Mouse (Mus musculus): ENCODE measurements at regions not wholly inside any gene's neighbourhood (a gene's known extent, or its start where the extent isn't known, plus 50 kb on each side); places are given as distances from the start of the nearest gene placed in this dataset.
A peak's percentile ranks its signal among the peaks of the same experiment; 100 is the strongest.

DNA sequence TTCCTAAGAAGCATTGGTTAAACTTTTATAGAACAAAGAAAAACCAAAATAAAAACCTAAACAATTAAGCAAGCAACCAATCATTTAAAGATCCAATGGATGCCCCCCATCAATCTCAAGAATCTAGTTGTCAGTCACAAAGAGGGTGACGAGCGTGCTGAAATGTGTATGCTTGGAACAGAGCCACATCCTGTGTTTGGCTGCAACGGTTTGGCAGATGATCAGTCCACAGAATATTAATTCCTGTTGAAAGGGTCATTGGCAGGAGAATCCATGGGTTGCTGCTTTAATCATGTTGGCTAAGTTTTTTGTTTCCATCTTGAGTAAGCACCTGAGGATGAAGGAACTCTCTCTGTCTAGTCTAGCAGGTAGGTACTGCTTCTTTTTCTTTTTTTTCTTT is 117.5 kb upstream of the Jag1 start:
- H3K4me2 ChIP-seq (replicated peaks; ENCODE audit: low read depth): no peak overlapping the region
- no peak overlapping the region for H3K27ac ChIP-seq (replicated peaks)
- H3K9me3 ChIP-seq (ENCODE audit: control insufficient read depth, low read length): no peaks in the 10 kb centered on the region
- H3K27me3 ChIP-seq (ENCODE audit: control insufficient read depth, insufficient read depth, low read length): no peaks in the 10 kb centered on the region
- ATAC-seq (ENCODE audit: low FRiP score, low TSS enrichment) (no peak), DNase-seq (ENCODE audit: low spot score) (no peak)
- no peaks in the 10 kb centered on the region for H3K4me1 ChIP-seq (replicated peaks; ENCODE audit: control insufficient read depth, insufficient read depth)
- 53% methylated on average over 3 of the region's 3 CpGs for WGBS
- no peaks in the 10 kb centered on the region for H3K36me3 ChIP-seq (ENCODE audit: control insufficient read depth, insufficient read depth, low read length)
- no peak for TF ChIP-seq CTCF (IDR thresholded peaks at IDR 0.05; ENCODE audit: low read depth)
- no peak for TF ChIP-seq EP300 (optimal IDR thresholded peaks at IDR 0.05)
- no peak overlapping the region for H3K9ac ChIP-seq (ENCODE audit: low read length)
- no peak overlapping the region for H3K4me3 ChIP-seq (ENCODE audit: low read depth, low read length)

DNA sequence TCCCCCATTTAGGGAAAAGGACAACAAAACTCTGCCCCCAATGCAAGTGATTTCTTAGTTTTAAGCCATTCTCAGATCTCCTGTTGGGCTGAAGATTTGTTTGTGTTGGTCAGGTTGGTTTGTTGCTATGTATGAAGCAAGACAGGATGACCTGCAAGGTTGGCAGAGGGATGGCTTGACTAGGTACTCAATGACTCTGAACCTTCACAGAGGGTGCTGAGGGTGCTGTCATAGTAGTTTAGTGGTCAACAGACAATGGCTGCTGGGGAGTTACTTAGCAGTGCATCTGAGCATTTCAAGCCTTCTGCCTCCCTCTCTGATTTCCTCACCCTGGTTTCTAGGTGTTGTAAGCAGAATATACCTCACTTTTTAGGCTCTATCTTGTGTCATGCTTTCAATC is 114.7 kb upstream of the Jag1 start:
- ATAC-seq (ENCODE audit: low FRiP score, low TSS enrichment) (no peak), DNase-seq (ENCODE audit: low spot score) (no peak)
- no peaks in the 10 kb centered on the region for H3K36me3 ChIP-seq (ENCODE audit: control insufficient read depth, insufficient read depth, low read length)
- H3K4me1 ChIP-seq (replicated peaks; ENCODE audit: control insufficient read depth, insufficient read depth): no peaks in the 10 kb centered on the region
- H3K27ac ChIP-seq (replicated peaks): no peak overlapping the region
- no peaks in the 10 kb centered on the region for H3K27me3 ChIP-seq (ENCODE audit: control insufficient read depth, insufficient read depth, low read length)
- H3K9ac ChIP-seq (ENCODE audit: low read length): no peak overlapping the region
- TF ChIP-seq CTCF (IDR thresholded peaks at IDR 0.05; ENCODE audit: low read depth): no peak
- TF ChIP-seq EP300 (optimal IDR thresholded peaks at IDR 0.05): no peak
- H3K4me3 ChIP-seq (ENCODE audit: low read depth, low read length): no peak overlapping the region
- no peaks in the 10 kb centered on the region for H3K9me3 ChIP-seq (ENCODE audit: control insufficient read depth, low read length)
- no peak overlapping the region for H3K4me2 ChIP-seq (replicated peaks; ENCODE audit: low read depth)

DNA sequence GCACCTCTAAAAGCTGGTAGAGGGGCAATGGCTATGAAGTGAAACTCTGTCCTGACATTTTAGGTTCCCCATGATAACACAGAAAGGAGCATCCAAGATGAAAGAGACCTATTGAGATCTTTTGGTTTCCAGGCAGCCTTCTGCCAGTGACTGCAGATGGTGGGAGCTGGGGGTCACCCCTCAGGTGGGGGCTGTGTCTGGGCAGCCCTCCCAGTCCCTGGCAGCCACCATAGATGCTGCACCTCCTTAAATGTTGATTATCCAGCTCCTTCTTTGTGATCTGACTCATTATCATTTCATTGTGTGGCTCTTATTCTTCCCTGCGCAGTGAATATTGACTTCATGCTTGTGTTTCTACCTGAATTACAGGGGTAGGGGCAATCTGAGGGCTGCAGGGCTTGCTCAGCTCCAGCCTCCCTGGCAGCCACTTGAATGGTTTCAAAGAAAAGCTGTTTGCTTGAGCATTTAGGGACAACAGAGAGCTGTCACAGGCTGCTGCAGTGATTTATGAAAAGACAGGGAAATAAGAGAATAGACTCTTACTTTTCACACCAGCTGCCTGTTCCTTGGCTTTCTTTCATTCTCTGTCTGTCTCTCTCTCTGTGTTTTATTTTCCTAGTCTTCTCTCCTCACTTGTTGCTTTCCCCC is 113.1 kb upstream of the Jag1 start:
- Histone ChIP-seq H3K9me3 (ENCODE audit: control insufficient read depth, low read length) (no peaks in the 10 kb centered on the region), H3K36me3 (ENCODE audit: control insufficient read depth, insufficient read depth, low read length) (no peaks in the 10 kb centered on the region), H3K9ac (ENCODE audit: low read length) (no peak overlapping the region), H3K27me3 (ENCODE audit: control insufficient read depth, insufficient read depth, low read length) (no peaks in the 10 kb centered on the region), H3K4me2 (replicated peaks; ENCODE audit: low read depth) (no peak overlapping the region), H3K4me1 (replicated peaks; ENCODE audit: control insufficient read depth, insufficient read depth) (no peaks in the 10 kb centered on the region), H3K27ac (replicated peaks) (no peak overlapping the region), H3K4me3 (ENCODE audit: low read depth, low read length) (no peak overlapping the region)
- WGBS: 67% methylated on average over 1 of the region's 1 CpGs
- DNase-seq (ENCODE audit: low spot score) (no peak), ATAC-seq (ENCODE audit: low FRiP score, low TSS enrichment) (no peak)
- TF ChIP-seq CTCF (IDR thresholded peaks at IDR 0.05; ENCODE audit: low read depth) (no peak), EP300 (optimal IDR thresholded peaks at IDR 0.05) (no peak)

DNA sequence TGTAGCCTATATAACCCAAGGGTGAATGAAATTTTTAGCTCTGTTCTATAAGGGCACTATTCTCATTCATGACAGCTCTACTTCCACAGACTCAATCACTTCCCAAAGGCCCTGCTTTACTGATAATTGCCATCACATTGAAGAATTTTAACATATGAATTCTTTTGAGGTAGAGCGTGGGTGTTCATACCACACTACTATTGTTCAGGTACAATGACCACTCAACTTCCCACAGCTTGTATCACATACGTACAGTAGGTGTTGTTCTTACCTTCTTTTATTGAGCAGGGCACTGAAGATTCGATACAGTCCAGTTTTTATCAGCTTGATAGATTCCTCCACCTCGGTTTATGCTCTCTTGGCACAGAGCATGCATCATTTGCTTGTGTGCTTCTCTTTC is 111.1 kb upstream of the Jag1 start:
- no peak overlapping the region for H3K27ac ChIP-seq (replicated peaks)
- no peak overlapping the region for H3K4me2 ChIP-seq (replicated peaks; ENCODE audit: low read depth)
- DNase-seq (ENCODE audit: low spot score): no peak
- no peaks in the 10 kb centered on the region for H3K9me3 ChIP-seq (ENCODE audit: control insufficient read depth, low read length)
- H3K27me3 ChIP-seq (ENCODE audit: control insufficient read depth, insufficient read depth, low read length): no peaks in the 10 kb centered on the region
- H3K36me3 ChIP-seq (ENCODE audit: control insufficient read depth, insufficient read depth, low read length): no peaks in the 10 kb centered on the region
- H3K4me3 ChIP-seq (ENCODE audit: low read depth, low read length): no peak overlapping the region
- 91% methylated on average over 4 of the region's 4 CpGs for WGBS
- H3K9ac ChIP-seq (ENCODE audit: low read length): no peak overlapping the region
- TF ChIP-seq CTCF (IDR thresholded peaks at IDR 0.05; ENCODE audit: low read depth): no peak
- no peak for TF ChIP-seq EP300 (optimal IDR thresholded peaks at IDR 0.05)
- ATAC-seq (ENCODE audit: low FRiP score, low TSS enrichment): no peak
- no peaks in the 10 kb centered on the region for H3K4me1 ChIP-seq (replicated peaks; ENCODE audit: control insufficient read depth, insufficient read depth)

GRCm38 (mm10) chr2:137224702-137225552 is 108.5 kb upstream of the Jag1 start:
- Histone ChIP-seq H3K9ac (ENCODE audit: low read length) (no peak overlapping the region), H3K9me3 (ENCODE audit: control insufficient read depth, low read length) (no peaks in the 10 kb centered on the region), H3K27ac (replicated peaks) (peak overlapping the region; percentile 58), H3K4me3 (ENCODE audit: low read depth, low read length) (no peak overlapping the region), H3K4me1 (replicated peaks; ENCODE audit: control insufficient read depth, insufficient read depth) (no peaks in the 10 kb centered on the region), H3K36me3 (ENCODE audit: control insufficient read depth, insufficient read depth, low read length) (no peaks in the 10 kb centered on the region), H3K27me3 (ENCODE audit: control insufficient read depth, insufficient read depth, low read length) (no peaks in the 10 kb centered on the region), H3K4me2 (replicated peaks; ENCODE audit: low read depth) (no peak overlapping the region)
- 54% methylated on average over 10 of the region's 10 CpGs for WGBS
- TF ChIP-seq EP300 (optimal IDR thresholded peaks at IDR 0.05) (no peak), CTCF (IDR thresholded peaks at IDR 0.05; ENCODE audit: low read depth) (no peak)
- ATAC-seq (ENCODE audit: low FRiP score, low TSS enrichment) (peak; percentile 84), DNase-seq (ENCODE audit: low spot score) (peak; percentile 31)

DNA sequence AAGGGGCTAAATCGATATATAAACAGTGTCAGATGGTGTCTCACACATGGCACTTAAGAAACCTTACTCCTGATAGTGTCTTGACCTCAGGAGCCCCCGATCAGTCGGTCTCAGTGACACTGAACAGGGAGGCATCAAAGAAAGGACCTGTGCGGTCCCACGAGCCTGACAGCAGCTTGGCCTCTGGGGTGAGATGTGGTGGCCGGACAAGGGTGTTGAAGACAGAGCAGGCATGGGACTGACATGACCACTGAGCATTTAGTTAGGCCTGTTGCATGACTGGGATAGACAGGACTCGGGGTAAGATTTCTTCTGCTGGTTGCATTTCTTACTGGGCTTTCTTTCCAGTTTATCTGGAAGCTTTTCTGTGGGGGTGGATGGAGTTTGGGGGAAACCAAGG is 99.3 kb upstream of the Jag1 start:
- H3K27ac ChIP-seq (replicated peaks): no peak overlapping the region
- ATAC-seq (ENCODE audit: low FRiP score, low TSS enrichment): no peak
- TF ChIP-seq CTCF (IDR thresholded peaks at IDR 0.05; ENCODE audit: low read depth) (no peak), EP300 (optimal IDR thresholded peaks at IDR 0.05) (no peak)
- 52% methylated on average over 7 of the region's 7 CpGs for WGBS
- H3K27me3 ChIP-seq (ENCODE audit: control insufficient read depth, insufficient read depth, low read length): no peaks in the 10 kb centered on the region
- H3K36me3 ChIP-seq (ENCODE audit: control insufficient read depth, insufficient read depth, low read length): no peaks in the 10 kb centered on the region
- no peak overlapping the region for H3K4me2 ChIP-seq (replicated peaks; ENCODE audit: low read depth)
- no peak for DNase-seq (ENCODE audit: low spot score)
- no peak overlapping the region for H3K9ac ChIP-seq (ENCODE audit: low read length)
- H3K9me3 ChIP-seq (ENCODE audit: control insufficient read depth, low read length): no peaks in the 10 kb centered on the region
- no peak overlapping the region for H3K4me3 ChIP-seq (ENCODE audit: low read depth, low read length)
- no peaks in the 10 kb centered on the region for H3K4me1 ChIP-seq (replicated peaks; ENCODE audit: control insufficient read depth, insufficient read depth)

Data from stomach, postnatal 0 days (tissue).